Mouse (Mus musculus) left cerebral cortex, adult 2 months (tissue): ENCODE measurements around the gene Trappc3l. TPM values are rescaled to one million over a fixed set of nuclear protein-coding genes. Genes with fewer than 3 reads are reported as not detected.
A peak's percentile ranks its signal among the peaks of the same experiment; 100 is the strongest.

Source experiments
- DNase-seq, 2 experiments: peaks; one replicate each; pipeline ENCODE4 v3.0.0; 2021 to 2022; ENCODE audit warnings: low spot score in 2 of 2, mixed read lengths in 1 of 2; ENCODE audit errors: extremely low spot score in 1 of 2
- H3K27ac ChIP-seq: fragments of 200-600 bp; 2 replicates; pipeline ENCODE4 v1.8.1; 2022
- H3K4me3 ChIP-seq: fragments of 200-600 bp; 2 replicates; pipeline ENCODE4 v1.8.1; 2022
- CTCF ChIP-seq: fragments of 200-600 bp; IDR thresholded peaks from 2 replicates; pipeline ENCODE4 v1.8.1; 2022; ENCODE audit warnings: antibody characterized with exemption, mild to moderate bottlenecking, moderate library complexity
- intact Hi-C: fragments of 180-260 bp; cut with DNase I; formaldehyde crosslinking; loops from one replicate; pipeline ENCODE4 v1.15.1; 2025
- total RNA-seq, 2 experiments: library from RNA; stranded (reverse); gene quantifications; 2 replicates each; pipeline ENCODE4 v1.2.3; 2021

The Trappc3l gene
- total RNA-seq, 2 experiments from 2014 or later, result 0.43 TPM; not detected in 1

GRCm38 (mm10) chr10:34096418-34096883 is 59.1 kb downstream of the Trappc3l start, which contains the start of gene Calhm5:
Gene Calhm5 (minus strand): TSS chr10:34096519.
- TF ChIP-seq CTCF, result peak; percentile 64
- H3K4me3 ChIP-seq, result peak within 1 kb of the TSS; percentile 45
- DNase-seq, result peak; percentile 18 to 39
- peak within 1 kb of the TSS; percentile 77 for H3K27ac ChIP-seq
- intact Hi-C loops, result loop anchor here (1.0 to 2.0 kb wide), 2 partner anchors 60 to 186 kb away; partner anchors contain the start of gene Tspyl1

GRCm38 (mm10) chr10:34110863-34111465 is 73.6 kb downstream of the Trappc3l start:
- no peak overlapping the region for H3K27ac ChIP-seq
- TF ChIP-seq CTCF, result no peak
- DNase-seq, result no peak
- no peak overlapping the region for H3K4me3 ChIP-seq
- intact Hi-C loops, result no loop called here

GRCm38 (mm10) chr10:34111964-34112738 is 74.8 kb downstream of the Trappc3l start:
- intact Hi-C loops, result no loop called here
- H3K27ac ChIP-seq, result no peak overlapping the region
- no peak for DNase-seq

GRCm38 (mm10) chr10:34117131-34117530 is 79.7 kb downstream of the Trappc3l start:
- TF ChIP-seq CTCF, result no peak
- Histone ChIP-seq H3K4me3 (no peak overlapping the region), H3K27ac (no peak overlapping the region)
- DNase-seq, result no peak
- intact Hi-C loops, result no loop called here

More at GRCm38 (mm10) chr10:34111964-34112738, 74.8 kb downstream of the Trappc3l start:
- no peak for TF ChIP-seq CTCF
- H3K4me3 ChIP-seq, result no peak overlapping the region

GRCm38 (mm10) chr10:34117770-34118169 is 80.4 kb downstream of the Trappc3l start:
- DNase-seq, result no peak
- Histone ChIP-seq H3K4me3 (no peak overlapping the region), H3K27ac (no peak overlapping the region)
- no peak for TF ChIP-seq CTCF
- intact Hi-C loops, result no loop called here

GRCm38 (mm10) chr10:34118421-34118820 is 81.0 kb downstream of the Trappc3l start:
- H3K4me3 ChIP-seq, result no peak overlapping the region
- no peak overlapping the region for H3K27ac ChIP-seq
- no peak for DNase-seq
- intact Hi-C loops, result no loop called here
- no peak for TF ChIP-seq CTCF

- H3K4me3 ChIP-seq, result peak within 1 kb of the TSS; percentile 58
- no peak for TF ChIP-seq CTCF
- peak within 1 kb of the TSS; percentile 28; the same call in 1 of the 2 replicates for H3K27ac ChIP-seq
- peak; percentile 39 to 47 for DNase-seq
- intact Hi-C loops, result no loop called here
These were observed 90.3 kb downstream of the Trappc3l start, which contains the start of gene Calhm6 for GRCm38 (mm10) chr10:34127392-34128378. Gene Calhm6 (minus strand): TSS chr10:34127984.

GRCm38 (mm10) chr10:34128391-34128790 is 91.0 kb downstream of the Trappc3l start:
- H3K27ac ChIP-seq, result no peak overlapping the region
- intact Hi-C loops, result no loop called here
- H3K4me3 ChIP-seq, result no peak overlapping the region
- DNase-seq, result no peak
- no peak for TF ChIP-seq CTCF

- Histone ChIP-seq H3K4me3 (no peak overlapping the region), H3K27ac (no peak overlapping the region)
- TF ChIP-seq CTCF, result no peak
- intact Hi-C loops, result no loop called here
- DNase-seq, result no peak
These were observed 94.0 kb downstream of the Trappc3l start for GRCm38 (mm10) chr10:34131356-34131755.

GRCm38 (mm10) chr10:34136432-34136831 is 99.0 kb downstream of the Trappc3l start:
- no peak for TF ChIP-seq CTCF
- Histone ChIP-seq H3K4me3 (no peak overlapping the region), H3K27ac (no peak overlapping the region)
- no peak for DNase-seq
- intact Hi-C loops, result no loop called here

GRCm38 (mm10) chr10:34138027-34138426 is 100.6 kb downstream of the Trappc3l start:
- no peak for DNase-seq
- intact Hi-C loops, result no loop called here
- Histone ChIP-seq H3K27ac (no peak overlapping the region), H3K4me3 (no peak overlapping the region)
- no peak for TF ChIP-seq CTCF
